Mouse (Mus musculus) forebrain, embryonic 14.5 days (tissue): ENCODE measurements around the gene Spint5. TPM values are rescaled to one million over a fixed set of nuclear protein-coding genes. Genes with fewer than 3 reads are reported as not detected.

Experiments used
- ATAC-seq: fragments of 200-750 bp; cut with Nextera tagmentation; 2 replicates; pipeline ENCODE4 v1.8.0; 2017; ENCODE audit warnings: mild to moderate bottlenecking, moderate library complexity
- DNase-seq: peaks from one replicate; pipeline ENCODE4 v3.0.0-alpha.2; 2015; ENCODE audit warnings: low spot score
- H3K27ac ChIP-seq: fragments of 300-500 bp; sonication (generic); 2 replicates; pipeline ENCODE4 v1.5.1; 2014; ENCODE audit warnings: low read depth, mild to moderate bottlenecking, control low read depth, low read length, moderate library complexity
- H3K27me3 ChIP-seq: fragments of 300-500 bp; sonication (generic); replicated peaks from 2 replicates; pipeline ENCODE4 v1.6.1; 2014; ENCODE audit warnings: low read length, control low read depth, mixed read lengths; ENCODE audit not compliant: control insufficient read depth, insufficient read depth
- H3K36me3 ChIP-seq: fragments of 300-500 bp; sonication (generic); 2 replicates; pipeline ENCODE4 v1.6.1; 2014; ENCODE audit warnings: low read length, control low read depth; ENCODE audit not compliant: control insufficient read depth, insufficient read depth
- H3K4me1 ChIP-seq: fragments of 300-500 bp; sonication (generic); 2 replicates; pipeline ENCODE4 v1.6.1; 2014; ENCODE audit warnings: antibody characterized with exemption, low read length, control low read depth; ENCODE audit not compliant: control insufficient read depth, insufficient read depth
- H3K4me2 ChIP-seq: fragments of 300-500 bp; sonication (generic); 2 replicates; pipeline ENCODE4 v1.6.1; 2014; ENCODE audit warnings: mild to moderate bottlenecking, control low read depth, low read length
- H3K4me3 ChIP-seq: fragments of 300-500 bp; sonication (generic); 2 replicates; pipeline ENCODE4 v1.5.1; 2014; ENCODE audit warnings: low read depth, low read length, control low read depth
- H3K9ac ChIP-seq: fragments of 300-500 bp; sonication (generic); 2 replicates; pipeline ENCODE4 v1.6.1; 2014; ENCODE audit warnings: mild to moderate bottlenecking, low read length, control low read depth, moderate library complexity
- H3K9me3 ChIP-seq: fragments of 300-500 bp; sonication (generic); replicated peaks from 2 replicates; pipeline ENCODE4 v1.6.1; 2016; ENCODE audit warnings: low read length, control low read depth, mixed read lengths; ENCODE audit not compliant: control insufficient read depth
- WGBS: fragments of 180-500 bp; shearing (Covaris S2); extraction: QIAGEN DNeasy Blood & Tissue Kit; methylation state at CpG from one replicate; pipeline ENCODE4 v1.1.7; 2014; 5-methylcytosine and 5-hydroxymethylcytosine counted together
- polyA plus RNA-seq: library from polyadenylated mRNA; unstranded; fragments of >200 nt; fragmentation: Nextera tagmentation; extraction: Ambion mirVana; gene quantifications from 2 replicates; pipeline ENCODE4 v1.2.1, GENCODE M21; 2014

The Spint5 gene
- not detected in 2 replicates for polyA plus RNA-seq

GRCm38 (mm10) chr2:164715005-164715404, at the start of gene Spint5:
Gene Spint5, plus strand, starts transcription at chr2:164715305.
- WGBS = 77% methylated on average over 6 of the region's 6 CpGs
- ATAC-seq = no peak
- H3K9me3 ChIP-seq = no peaks in the 10 kb centered on the region
- H3K9ac ChIP-seq = no peak within 1 kb of the TSS
- H3K4me2 ChIP-seq = no peak within 1 kb of the TSS
- no peaks in the 10 kb centered on the region for H3K4me1 ChIP-seq
- no peak within 1 kb of the TSS for H3K27ac ChIP-seq
- no peaks in the 10 kb centered on the region for H3K36me3 ChIP-seq
- no peak for DNase-seq
- no peak within 1 kb of the TSS for H3K4me3 ChIP-seq
- no peaks in the 10 kb centered on the region for H3K27me3 ChIP-seq

- WGBS = 85% methylated on average over 5 of the region's 5 CpGs
- ATAC-seq (no peak), DNase-seq (no peak)
- Histone ChIP-seq H3K9me3 (no peaks in the 10 kb centered on the region), H3K4me3 (no peak overlapping the region), H3K9ac (no peak overlapping the region), H3K27ac (no peak overlapping the region), H3K4me1 (no peaks in the 10 kb centered on the region), H3K27me3 (no peaks in the 10 kb centered on the region), H3K4me2 (no peak overlapping the region), H3K36me3 (no peaks in the 10 kb centered on the region)
Measured at GRCm38 (mm10) chr2:164670261-164670660, 44.8 kb upstream of the Spint5 start.

- no peak overlapping the region for H3K9ac ChIP-seq
- no peaks in the 10 kb centered on the region for H3K9me3 ChIP-seq
- no peaks in the 10 kb centered on the region for H3K27me3 ChIP-seq
- no peaks in the 10 kb centered on the region for H3K36me3 ChIP-seq
- H3K4me2 ChIP-seq = no peak overlapping the region
- H3K27ac ChIP-seq = no peak overlapping the region
- H3K4me1 ChIP-seq = no peaks in the 10 kb centered on the region
- ATAC-seq (no peak), DNase-seq (no peak)
- WGBS = 45% methylated on average over 1 of the region's 1 CpGs
- no peak overlapping the region for H3K4me3 ChIP-seq
Measured at GRCm38 (mm10) chr2:164670938-164671337, 44.2 kb upstream of the Spint5 start.

GRCm38 (mm10) chr2:164673987-164674386, 41.1 kb upstream of the Spint5 start, which contains the start of gene Wfdc11:
Gene Wfdc11, minus strand, starts transcription at chr2:164674087.
- H3K9ac ChIP-seq = no peak within 1 kb of the TSS
- no peak within 1 kb of the TSS for H3K4me3 ChIP-seq
- 79% methylated on average over 7 of the region's 7 CpGs for WGBS

GRCm38 (mm10) chr2:164676103-164676502, 39.0 kb upstream of the Spint5 start:
- H3K9ac ChIP-seq = no peak overlapping the region
- no peak overlapping the region for H3K27ac ChIP-seq
- 79% methylated on average over 7 of the region's 7 CpGs for WGBS

More at GRCm38 (mm10) chr2:164673987-164674386, 41.1 kb upstream of the Spint5 start, which contains the start of gene Wfdc11:
- no peak within 1 kb of the TSS for H3K27ac ChIP-seq
- H3K36me3 ChIP-seq = no peaks in the 10 kb centered on the region
- no peaks in the 10 kb centered on the region for H3K27me3 ChIP-seq
- no peak within 1 kb of the TSS for H3K4me2 ChIP-seq
- no peaks in the 10 kb centered on the region for H3K4me1 ChIP-seq
- ATAC-seq (no peak), DNase-seq (no peak)
- no peaks in the 10 kb centered on the region for H3K9me3 ChIP-seq

GRCm38 (mm10) chr2:164676916-164677685, 38.0 kb upstream of the Spint5 start:
- Histone ChIP-seq H3K36me3 (no peaks in the 10 kb centered on the region), H3K27me3 (no peaks in the 10 kb centered on the region), H3K4me1 (no peaks in the 10 kb centered on the region), H3K4me2 (no peak overlapping the region), H3K4me3 (no peak overlapping the region), H3K27ac (no peak overlapping the region), H3K9me3 (no peaks in the 10 kb centered on the region), H3K9ac (no peak overlapping the region)
- 84% methylated on average over 16 of the region's 16 CpGs for WGBS
- no peak for DNase-seq
- no peak for ATAC-seq

More at GRCm38 (mm10) chr2:164676103-164676502, 39.0 kb upstream of the Spint5 start:
- Histone ChIP-seq H3K36me3 (no peaks in the 10 kb centered on the region), H3K9me3 (no peaks in the 10 kb centered on the region), H3K4me3 (no peak overlapping the region), H3K4me2 (no peak overlapping the region), H3K4me1 (no peaks in the 10 kb centered on the region), H3K27me3 (no peaks in the 10 kb centered on the region)
- ATAC-seq (no peak), DNase-seq (no peak)

- ATAC-seq (peak; percentile 54; the same call in 1 of the 2 replicates), DNase-seq (peak; percentile 77)
- Histone ChIP-seq H3K9ac (no peak overlapping the region), H3K27ac (no peak overlapping the region), H3K4me2 (peak overlapping the region; percentile 43), H3K9me3 (no peaks in the 10 kb centered on the region), H3K4me3 (peak overlapping the region; percentile 16), H3K4me1 (no peaks in the 10 kb centered on the region), H3K36me3 (no peaks in the 10 kb centered on the region), H3K27me3 (no peaks in the 10 kb centered on the region)
- WGBS = 25% methylated on average over 19 of the region's 19 CpGs
Measured at GRCm38 (mm10) chr2:164678848-164679625, 36.1 kb upstream of the Spint5 start.

- no peaks in the 10 kb centered on the region for H3K27me3 ChIP-seq
- no peak overlapping the region for H3K4me3 ChIP-seq
- no peak for ATAC-seq
- H3K27ac ChIP-seq = no peak overlapping the region
- no peaks in the 10 kb centered on the region for H3K36me3 ChIP-seq
- 61% methylated on average over 3 of the region's 3 CpGs for WGBS
- no peak overlapping the region for H3K9ac ChIP-seq
- H3K9me3 ChIP-seq = no peaks in the 10 kb centered on the region
- no peak overlapping the region for H3K4me2 ChIP-seq
- no peak for DNase-seq
- no peaks in the 10 kb centered on the region for H3K4me1 ChIP-seq
Measured at GRCm38 (mm10) chr2:164679906-164680305, 35.2 kb upstream of the Spint5 start.

GRCm38 (mm10) chr2:164684807-164685206, 30.3 kb upstream of the Spint5 start, which contains the start of gene Wfdc13:
Gene Wfdc13, plus strand, starts transcription at chr2:164685107.
- Histone ChIP-seq H3K4me1 (no peaks in the 10 kb centered on the region), H3K9me3 (no peaks in the 10 kb centered on the region), H3K4me2 (no peak within 1 kb of the TSS), H3K36me3 (no peaks in the 10 kb centered on the region), H3K27me3 (no peaks in the 10 kb centered on the region), H3K4me3 (no peak within 1 kb of the TSS), H3K27ac (no peak within 1 kb of the TSS), H3K9ac (no peak within 1 kb of the TSS)
- DNase-seq (no peak), ATAC-seq (no peak)
- 75% methylated on average over 3 of the region's 3 CpGs for WGBS
